Mouse (Mus musculus) urinary bladder, postnatal 4 days (tissue): ENCODE measurements around the gene Cul4a.
A peak's percentile ranks its signal among the peaks of the same experiment; 100 is the strongest.
"Not testable (repeated sequence)": the region's sequence is repeated elsewhere in the genome, so short reads cannot be mapped to it uniquely, and the experiment has no call there.

Experiments
- DNase-seq, 2 experiments: peaks; one replicate each; pipeline ENCODE4 v3.0.0; 2021 to 2022; ENCODE audit warnings: low spot score in 2 of 2

Cul4a gene

GRCm38 (mm10) chr8:13105087-13105881, at the start of gene Cul4a, which contains the start of gene Pcid2:
Gene Cul4a, plus strand, starts transcription at chr8:13105621.
Gene Pcid2, minus strand, starts transcription at chr8:13105459.
- DNase-seq: peak; percentile 95 to 97

DNA sequence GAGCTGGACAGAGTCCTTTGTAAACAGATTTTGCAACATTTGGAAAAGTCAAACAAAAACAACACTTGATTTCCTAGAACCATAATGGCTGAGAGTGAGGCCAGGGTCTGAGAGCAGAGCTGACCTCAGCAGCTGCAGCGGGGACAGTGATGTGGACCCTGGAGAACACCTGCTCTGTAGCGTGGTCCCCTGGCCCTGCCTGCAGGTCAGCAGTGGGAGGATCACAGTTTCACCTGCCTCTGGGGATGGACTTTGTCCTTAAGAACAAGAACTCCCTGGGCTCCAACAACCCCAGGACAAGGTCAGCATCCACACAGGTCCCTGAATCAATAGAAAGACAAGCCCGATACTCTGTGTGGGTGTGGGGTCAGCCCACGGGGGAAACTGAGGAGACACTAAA, 48.1 kb upstream of the Cul4a start:
- DNase-seq: no peak

GRCm38 (mm10) chr8:13060441-13061150, 44.8 kb upstream of the Cul4a start, which contains the start of gene Proz:
Gene Proz, plus strand, starts transcription at chr8:13060914.
- DNase-seq: no peak

DNA sequence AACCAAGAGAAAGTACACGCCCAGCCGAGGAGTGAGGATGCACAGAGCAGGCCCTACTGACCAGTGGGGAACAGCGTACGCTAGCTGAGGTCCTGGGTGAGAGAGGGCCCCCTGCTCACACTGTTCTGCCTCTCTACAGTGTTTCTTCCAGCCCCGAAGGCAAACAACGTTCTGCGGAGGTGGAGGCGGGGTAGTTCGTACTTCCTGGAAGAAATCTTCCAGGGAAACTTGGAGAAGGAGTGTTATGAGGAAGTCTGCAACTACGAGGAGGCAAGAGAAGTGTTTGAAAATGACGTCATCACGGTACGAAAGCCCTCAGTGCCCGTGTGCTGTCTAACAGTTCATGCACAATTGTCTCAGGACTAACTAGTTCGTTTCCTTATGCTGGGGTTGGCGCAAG, 42.3 kb upstream of the Cul4a start:
- no peak for DNase-seq

GRCm38 (mm10) chr8:13073255-13073654, 32.2 kb upstream of the Cul4a start:
- DNase-seq: no peak

DNA sequence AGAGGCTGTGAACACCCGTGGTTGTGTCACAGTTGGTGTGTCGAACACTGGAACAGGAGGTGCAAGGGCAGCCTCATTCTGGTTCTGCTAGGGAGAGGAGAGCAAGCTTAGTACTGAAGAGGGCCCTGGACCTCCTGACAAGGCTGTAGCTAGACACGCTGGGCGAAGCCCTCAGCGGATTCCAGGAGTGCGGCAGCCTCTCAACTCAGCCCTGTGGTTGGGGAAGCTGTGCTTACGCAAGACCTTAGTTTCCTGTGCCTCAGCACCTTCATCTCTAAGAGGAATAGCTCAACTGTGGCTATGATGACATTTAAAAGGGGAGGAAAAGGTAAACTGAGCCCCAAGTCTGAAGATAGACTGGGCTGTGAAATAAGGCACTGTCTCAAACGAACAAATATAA, 30.4 kb upstream of the Cul4a start:
- DNase-seq: no peak

DNA sequence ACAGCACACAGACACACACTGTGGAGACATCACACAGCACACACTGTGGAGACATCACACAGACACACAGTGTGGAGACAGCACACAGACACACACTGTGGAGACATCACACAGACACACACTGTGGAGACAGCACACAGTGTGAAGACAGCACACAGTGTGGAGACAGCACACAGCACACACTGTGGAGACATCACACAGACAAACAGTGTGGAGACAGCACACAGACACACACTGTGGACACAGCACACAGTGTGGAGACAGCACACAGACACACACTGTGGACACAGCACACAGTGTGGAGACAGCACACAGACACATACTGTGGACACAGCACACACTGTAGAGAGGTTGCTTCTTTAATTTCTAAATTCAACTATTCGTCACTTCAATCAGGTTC, 29.8 kb upstream of the Cul4a start:
- DNase-seq: not testable (repeated sequence)

DNA sequence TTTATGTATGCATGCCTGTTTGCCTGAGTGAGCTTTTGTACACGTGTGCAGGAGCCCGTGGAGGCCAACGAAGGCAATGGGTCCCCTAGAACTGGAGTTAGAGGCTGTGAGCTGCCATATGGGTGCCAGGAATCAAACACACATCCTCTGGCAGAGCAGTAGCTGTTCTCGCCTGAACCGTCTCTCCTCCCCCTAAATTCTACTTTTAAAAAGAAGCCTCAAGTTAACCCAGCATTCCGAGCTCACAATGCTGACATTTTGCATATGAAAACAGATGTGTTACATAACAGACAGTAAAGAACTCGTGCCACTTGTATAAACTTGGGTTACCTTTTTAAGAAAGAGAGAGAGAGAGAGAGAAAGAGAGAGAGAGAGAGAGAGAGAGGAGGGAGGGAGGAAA, 27.9 kb upstream of the Cul4a start:
- no peak for DNase-seq

- DNase-seq: peak; percentile 89 to 94
Observed at GRCm38 (mm10) chr8:13104691-13105086, 732 bp upstream of the Cul4a start.

DNA sequence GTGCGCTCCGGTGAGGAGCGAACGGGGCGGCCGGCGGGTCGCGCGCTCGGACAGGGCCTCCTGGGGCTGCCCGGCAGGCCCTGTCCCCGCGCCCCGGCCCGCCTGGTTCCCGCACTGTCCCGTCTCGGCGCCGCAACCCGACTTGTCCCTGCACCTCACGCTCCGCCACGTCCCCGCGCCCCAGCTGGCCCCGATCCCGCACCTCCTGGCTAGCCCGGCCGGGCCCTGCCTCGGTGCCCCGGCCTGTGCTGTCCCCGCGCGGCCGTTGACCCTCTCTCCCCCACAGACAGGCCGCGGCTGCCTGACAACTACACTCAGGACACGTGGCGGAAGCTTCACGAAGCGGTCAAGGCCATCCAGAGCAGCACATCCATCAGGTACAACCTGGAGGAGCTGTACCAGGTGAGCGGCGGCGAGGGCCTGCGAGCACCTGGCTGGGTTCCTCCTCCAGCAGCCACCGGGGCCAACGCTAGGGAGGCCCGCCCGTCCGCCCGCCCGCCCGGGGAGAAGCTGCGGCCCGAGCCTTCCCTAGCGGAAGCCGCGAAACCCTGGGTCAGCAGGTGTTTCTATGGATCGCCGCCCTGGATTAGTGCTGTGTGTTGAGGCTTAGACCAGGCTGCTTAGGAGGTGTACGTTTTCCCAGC, 609 bp downstream of the Cul4a start:
- peak in 1 of 2 experiments; percentile 72 for DNase-seq

DNA sequence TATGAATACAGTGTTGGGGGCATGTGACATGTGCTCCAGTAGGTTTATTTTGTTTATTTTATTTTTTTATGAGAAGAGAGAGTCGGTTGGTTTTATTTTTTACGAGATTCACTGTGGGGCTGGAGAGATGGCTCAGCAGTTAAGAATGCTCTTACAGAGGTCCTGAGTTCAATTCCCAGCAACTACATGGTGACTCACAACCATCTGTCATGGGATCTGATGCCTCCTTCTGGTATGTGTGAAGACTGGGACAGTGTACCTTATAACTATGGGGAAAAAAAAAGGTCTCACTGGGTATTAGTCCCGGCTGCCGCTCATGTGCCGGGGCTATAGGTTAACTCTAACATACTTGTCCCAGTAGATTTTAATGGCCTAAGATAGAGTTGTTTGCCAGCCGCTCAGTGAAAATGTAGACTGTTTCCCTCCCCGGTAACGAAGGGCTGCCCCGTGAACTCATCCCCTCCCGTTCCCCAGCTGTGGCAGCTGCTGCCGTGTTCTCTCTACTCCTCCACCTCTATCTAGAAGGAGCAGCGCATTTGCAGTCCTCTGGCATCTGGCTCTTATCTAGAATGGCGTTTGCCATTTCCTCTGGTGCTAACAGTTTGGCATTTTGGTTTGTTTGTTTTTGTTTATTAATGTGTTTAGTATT, 2.7 kb downstream of the Cul4a start:
- DNase-seq: no peak

- no peak for DNase-seq
Observed at GRCm38 (mm10) chr8:13108967-13109366, 3.5 kb downstream of the Cul4a start.

GRCm38 (mm10) chr8:13109416-13109960, 4.1 kb downstream of the Cul4a start:
- no peak for DNase-seq

- DNase-seq: no peak
Observed at GRCm38 (mm10) chr8:13111917-13112316, 6.5 kb downstream of the Cul4a start.

- DNase-seq: no peak
Observed at GRCm38 (mm10) chr8:13113232-13113631, 7.8 kb downstream of the Cul4a start.

GRCm38 (mm10) chr8:13117096-13117495, 11.7 kb downstream of the Cul4a start:
- no peak for DNase-seq

- DNase-seq: no peak
Observed at GRCm38 (mm10) chr8:13118516-13118915, 13.1 kb downstream of the Cul4a start.

GRCm38 (mm10) chr8:13120882-13121665, 15.7 kb downstream of the Cul4a start:
- no peak for DNase-seq

DNA sequence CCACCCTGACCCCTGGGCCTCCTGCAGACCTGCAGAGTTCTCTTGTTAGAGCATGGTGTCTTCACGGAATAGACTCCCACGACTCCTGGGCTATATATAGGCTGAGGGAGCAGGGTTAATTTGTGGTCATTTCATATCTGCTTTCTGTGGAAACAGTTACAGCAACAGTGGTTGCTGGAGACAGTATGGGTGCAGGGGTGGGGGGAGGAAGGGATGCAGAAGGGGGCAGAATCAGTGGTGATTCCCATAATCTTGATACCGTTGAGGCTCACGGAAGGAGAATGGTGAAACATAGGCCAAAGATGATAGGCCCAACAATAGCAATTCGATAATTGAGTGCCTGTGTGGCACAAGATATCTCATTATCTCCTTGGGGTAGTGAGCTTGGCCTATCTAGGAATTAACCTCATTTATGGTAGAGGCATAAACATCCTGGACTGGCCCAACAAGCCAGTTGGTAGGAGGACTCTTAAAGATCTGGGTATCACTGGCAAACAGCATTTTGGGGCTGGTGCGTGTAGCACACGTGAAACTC, 17.5 kb downstream of the Cul4a start:
- DNase-seq: no peak

DNA sequence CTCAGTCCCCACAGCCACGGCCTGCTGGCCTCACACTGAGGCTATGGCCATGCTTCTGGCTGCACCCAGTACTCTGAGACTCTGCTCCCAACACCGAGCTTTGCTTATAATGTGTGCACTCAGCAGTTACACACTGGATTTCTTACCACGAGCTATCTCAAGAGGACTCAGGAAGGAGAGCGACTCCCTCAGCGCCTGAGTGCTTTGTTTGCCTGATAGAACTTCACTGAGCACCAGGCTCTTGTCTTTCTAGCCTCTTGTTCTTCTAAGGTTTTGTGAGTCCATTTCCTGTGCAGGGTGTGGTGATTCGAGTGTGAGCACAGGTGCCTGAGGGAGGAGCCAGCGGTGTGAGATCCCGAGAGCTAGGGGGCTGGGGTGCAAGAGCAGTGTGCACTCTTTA, 19.5 kb downstream of the Cul4a start:
- no peak for DNase-seq

DNA sequence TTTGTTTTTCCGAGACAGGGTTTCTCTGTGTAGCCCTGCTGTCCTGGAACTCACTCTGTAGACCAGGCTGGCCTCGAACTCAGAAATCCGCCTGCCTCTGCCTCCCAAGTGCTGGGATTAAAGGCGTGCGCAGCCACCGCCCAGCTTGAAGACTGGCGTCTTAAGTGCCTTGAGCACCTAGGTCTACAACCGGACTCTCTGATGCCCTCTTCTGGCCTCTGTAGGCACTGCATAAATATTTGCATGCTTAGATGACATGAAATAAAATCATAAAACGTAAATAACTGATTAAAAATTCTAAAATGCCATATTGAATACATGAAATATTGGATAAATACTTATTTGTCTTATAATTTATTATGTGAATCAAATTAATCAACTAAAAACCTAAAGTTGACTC, 26.8 kb downstream of the Cul4a start:
- DNase-seq: peak in 1 of 2 experiments; percentile 66
